Mouse (Mus musculus) lung, adult 18-20 months (tissue): ENCODE results near the gene St7l.

Source experiments
- DNase-seq, 2 experiments: peaks; one replicate each; pipeline ENCODE4 v3.0.0; 2022; ENCODE audit warnings: mixed read lengths in 2 of 2

St7l gene

GRCm38 (mm10) chr3:104905389-104905788 lies 41.6 kb downstream of the St7l start:
- DNase-seq: no peak

DNA sequence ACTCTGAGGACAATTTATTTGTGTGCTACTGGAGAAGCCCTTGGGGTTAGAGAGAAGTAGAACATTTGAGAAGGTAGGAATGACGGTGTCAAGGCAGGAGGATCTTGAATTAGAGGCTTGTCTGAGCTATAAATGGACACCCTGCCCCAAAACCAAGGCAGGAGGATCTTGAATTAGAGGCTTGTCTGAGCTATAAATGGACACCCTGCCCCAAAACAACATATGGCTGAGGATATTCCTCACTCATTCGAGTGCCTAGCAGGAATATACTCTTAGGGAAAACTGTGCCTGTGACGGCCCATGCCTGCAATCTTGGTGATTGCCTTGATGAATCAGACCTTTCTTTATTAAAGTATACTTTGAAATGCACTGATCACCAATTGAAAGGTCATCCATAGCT lies 42.2 kb downstream of the St7l start:
- DNase-seq: no peak

GRCm38 (mm10) chr3:104909195-104909594 lies 45.4 kb downstream of the St7l start:
- no peak for DNase-seq

DNA sequence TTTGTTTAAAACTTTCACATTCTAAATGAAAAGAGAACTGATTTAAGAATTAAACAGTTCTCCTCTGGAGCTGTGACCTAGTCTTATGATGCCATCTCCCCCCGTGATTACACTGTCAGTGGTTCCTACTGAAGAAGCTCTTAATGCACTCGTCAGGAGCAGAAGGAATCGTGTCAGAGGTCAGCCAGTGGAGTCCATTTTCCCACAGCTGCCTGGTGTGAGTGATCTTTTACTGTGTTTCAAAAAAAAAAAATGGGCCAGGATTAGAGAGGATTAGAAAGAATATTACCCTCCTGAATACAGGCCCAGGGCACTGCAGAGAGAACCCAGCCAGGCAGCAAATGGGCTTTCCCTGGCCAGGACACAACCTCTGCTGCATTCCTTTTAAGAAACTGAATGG lies 51.2 kb downstream of the St7l start:
- DNase-seq: no peak

- no peak for DNase-seq
Observed at GRCm38 (mm10) chr3:104929385-104929784, 65.6 kb downstream of the St7l start.

GRCm38 (mm10) chr3:104937728-104938305 lies 74.0 kb downstream of the St7l start:
- DNase-seq: no peak

- no peak for DNase-seq
Observed at GRCm38 (mm10) chr3:104938327-104938726, 74.5 kb downstream of the St7l start.

DNA sequence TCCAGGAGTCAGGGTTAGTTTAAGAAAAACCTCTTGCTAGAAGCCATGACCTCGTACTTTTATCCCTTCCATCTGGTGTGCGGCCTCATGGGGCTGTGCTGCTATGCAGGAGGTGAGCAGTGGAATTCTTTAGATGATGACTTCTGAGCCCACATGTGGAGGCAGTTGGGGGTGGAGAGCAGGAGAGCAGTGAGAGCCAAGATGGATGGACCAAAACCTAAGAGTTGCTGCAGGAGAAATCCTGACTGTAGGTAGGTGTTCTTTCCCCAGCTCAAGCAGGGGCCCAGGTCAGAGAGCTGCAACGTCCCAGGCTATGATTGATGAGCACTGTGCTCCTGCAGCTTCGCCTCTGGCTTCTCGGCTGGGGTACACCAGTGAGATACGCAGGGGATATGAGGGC lies 76.9 kb downstream of the St7l start:
- DNase-seq: no peak

GRCm38 (mm10) chr3:104942682-104943081 lies 78.9 kb downstream of the St7l start:
- no peak for DNase-seq

DNA sequence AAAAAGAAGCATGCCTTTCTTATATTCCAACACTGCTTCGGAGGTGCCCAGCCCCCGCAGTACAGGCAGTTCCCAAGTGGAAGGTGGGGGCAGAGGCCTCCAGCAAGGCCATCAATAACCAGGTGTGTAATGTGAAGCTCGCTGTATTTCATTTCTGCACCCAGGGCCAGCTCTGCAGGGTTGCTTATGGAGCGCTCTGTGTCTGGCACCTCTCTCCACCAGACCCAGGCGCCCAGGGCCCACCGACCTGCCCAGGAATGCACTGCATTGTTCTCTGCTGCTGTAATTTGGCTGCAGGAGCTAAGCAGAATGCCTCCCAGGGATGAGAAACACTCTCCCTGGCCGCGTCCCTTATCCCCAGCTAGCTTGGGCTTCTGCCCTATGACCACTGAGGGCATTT lies 79.5 kb downstream of the St7l start:
- no peak for DNase-seq

DNA sequence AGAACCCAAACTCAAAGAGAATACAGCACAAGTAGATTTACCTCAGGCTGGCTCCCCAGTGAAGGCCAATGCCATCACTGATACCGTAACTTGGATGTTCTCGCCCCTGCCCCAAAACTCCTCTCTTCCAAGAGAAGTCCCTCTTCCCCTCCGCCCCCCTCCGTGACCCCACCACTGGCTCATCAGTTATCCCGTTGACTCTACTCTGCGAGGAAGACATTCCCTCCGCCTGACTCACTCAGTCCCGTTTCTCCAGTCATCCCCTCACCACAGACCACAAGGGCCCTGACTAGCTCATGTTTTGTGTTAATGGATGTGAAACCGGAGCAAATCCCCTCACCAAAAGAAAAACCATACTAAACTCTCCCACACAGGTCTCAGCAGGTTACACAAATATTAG lies 81.1 kb downstream of the St7l start:
- no peak for DNase-seq

DNA sequence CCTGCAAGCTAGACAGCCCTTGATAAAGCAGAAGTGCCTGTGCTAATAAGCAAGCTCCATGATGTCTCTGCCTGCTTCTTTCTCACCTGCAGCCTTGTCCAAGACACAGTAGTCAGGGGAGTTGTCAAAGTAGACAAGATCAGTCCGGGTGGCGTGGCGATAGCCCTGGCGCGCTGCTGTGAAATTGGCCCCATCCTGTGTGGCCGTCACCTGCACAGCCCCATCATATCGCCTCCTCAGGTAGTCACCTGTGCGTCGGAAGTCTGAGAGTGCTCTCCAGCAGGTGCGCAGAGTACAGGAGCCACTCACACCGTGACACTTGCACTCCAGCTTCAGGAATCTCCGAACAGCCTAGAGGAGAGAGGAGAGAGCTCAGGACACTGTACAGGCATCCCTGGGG lies 87.1 kb downstream of the St7l start:
- no peak for DNase-seq

DNA sequence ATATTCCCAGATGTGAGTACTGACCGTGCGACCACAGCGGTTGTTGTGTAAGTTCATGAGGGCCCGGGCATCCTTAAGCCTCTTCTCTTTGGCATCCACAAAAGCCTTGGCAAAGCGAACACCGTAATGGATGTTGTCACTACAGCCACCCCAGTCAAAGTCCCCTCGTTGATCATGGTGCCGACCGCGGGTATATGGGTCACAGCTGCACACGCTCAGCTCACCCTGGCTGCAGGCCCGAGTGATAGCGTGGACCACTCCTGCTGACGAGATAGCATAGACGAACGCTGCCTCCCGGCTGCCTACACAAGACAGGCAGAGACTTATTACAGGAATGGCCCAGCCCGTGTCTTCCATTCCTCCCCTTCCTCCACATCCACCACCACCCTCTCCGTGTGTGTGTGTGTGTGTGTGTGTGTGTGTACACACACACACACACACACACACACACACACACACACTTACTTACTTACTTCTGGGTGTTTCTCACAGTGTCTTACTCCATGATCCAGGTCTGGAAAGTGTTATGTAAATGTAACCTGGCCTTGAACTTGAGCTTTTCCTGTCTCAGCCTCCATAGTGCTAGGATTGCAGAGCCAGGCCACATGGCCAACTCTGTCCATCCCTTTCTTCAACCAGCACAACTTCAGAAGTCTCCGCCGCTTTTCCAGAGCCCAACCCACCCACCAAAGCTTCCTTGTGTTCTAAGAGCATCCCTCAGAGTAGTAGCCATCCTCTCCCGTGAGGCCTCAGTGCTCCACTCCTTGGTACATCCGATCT lies 89.3 kb downstream of the St7l start:
- no peak for DNase-seq

- no peak for DNase-seq
Observed at GRCm38 (mm10) chr3:104954137-104954536, 90.3 kb downstream of the St7l start.

DNA sequence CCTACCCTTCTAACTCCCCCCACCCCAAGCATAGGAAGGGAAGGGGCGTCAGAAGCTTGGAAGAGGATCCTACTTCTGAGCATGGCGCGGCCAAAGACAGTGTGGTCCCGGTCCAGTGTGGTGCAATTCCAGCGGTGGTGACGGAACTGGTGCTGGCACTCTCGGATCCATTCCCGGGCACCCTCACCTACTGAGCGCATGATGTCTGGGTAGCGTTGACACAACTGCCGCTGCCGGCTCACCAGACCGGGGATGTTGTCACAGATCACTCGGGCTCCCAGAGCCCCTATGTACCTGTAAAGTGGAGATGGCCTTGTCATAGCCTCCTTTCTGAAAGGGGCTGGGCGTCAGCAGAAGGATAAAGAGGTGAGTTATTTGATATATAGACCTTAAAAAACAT lies 90.7 kb downstream of the St7l start:
- no peak for DNase-seq

DNA sequence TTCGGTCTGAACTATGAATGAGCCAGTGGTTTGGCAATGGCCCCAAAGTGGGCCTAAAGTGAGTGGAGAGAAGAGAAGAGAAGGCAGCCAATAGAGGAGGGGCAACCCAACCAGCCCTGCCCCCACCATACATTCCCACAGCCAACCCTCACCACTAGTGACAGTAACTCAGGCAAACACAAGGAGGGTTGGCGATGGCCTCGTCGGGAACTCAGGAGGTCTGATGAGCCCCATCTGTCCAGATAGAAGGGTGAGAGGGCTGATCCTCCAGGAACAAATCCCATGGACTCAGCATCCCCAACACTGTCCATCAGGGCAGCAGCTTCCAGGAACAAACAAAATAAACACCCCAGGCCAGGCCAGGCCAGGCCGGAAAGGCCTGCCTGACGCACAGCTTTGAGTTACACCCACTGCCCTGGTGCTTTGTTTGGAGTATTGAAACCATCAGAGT lies 92.4 kb downstream of the St7l start:
- DNase-seq: peak; percentile 56 to 74

- no peak for DNase-seq
Observed at GRCm38 (mm10) chr3:104960026-104961000, 96.5 kb downstream of the St7l start.

DNA sequence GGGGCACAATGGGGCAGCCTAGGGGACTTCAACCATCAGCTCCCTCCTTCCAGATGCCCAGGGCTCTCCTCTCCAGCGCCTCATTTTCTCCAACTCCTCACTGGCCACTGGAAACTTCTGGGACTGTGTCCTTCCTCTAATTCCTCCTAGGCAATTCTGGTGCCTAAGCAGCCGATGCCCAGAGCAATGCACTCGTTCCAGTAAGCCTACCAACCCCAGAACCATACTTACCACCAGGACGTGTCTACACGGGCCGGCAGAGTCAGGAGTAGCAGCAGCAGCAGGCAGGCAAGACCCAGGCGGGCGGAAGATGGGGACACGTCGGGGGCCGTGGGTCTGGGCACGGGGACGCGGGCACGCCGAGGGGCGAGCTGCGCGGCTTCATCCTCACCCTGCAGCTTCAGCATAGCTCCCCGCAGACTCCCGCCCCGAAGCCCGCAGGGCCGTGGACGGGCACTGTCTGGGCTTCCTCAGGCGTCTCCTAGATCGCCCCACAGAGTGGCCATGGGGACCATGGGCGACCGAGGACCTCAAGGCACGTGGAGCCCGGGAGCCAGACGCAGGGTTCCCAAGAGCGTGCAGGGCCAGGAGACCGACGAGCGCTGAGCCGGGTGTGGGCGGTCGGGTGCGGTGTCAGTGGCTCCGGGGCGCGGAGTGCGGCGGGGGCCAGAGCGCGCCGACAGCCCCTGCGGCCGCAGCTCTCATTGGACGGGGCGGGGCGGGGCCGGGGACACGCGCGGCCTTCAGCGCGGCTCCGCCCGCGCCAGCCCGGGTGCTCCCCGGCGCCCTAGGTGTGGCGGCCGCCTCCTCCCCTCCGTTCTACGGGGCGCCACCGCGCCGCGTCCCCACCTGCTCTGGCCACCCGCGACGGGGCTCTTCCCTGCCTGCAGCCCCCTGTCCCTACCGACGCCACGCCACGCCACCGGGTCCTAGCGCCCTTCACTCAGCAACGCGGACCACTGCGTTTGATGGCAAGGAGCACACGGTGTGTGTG lies 97.6 kb downstream of the St7l start, which contains the start of gene Wnt2b:
Gene Wnt2b, minus strand, starts transcription at position 856 of the 994 bp plus-strand sequence.
- no peak for DNase-seq

GRCm38 (mm10) chr3:104962141-104962611 lies 98.4 kb downstream of the St7l start:
- no peak for DNase-seq

DNA sequence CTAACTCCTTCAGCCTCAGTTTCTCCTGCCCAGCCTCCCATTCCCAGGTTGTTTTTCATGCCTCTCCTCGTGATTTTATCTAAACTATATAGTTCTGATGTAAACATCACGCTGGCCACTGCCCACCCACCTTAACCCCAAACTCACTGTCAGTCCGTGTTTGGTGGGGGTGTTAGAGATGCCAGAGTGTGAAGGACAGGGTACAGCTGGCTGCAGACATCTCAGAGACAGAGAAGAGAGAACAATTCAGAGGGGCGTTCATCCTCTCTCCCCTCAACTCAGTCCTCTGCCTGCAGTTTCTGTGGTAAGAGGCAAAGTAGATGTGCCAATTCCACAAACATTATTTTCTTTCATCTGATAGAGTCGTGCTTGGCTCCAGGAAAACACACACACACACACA lies 99.1 kb downstream of the St7l start:
- DNase-seq: no peak

- no peak for DNase-seq
Observed at GRCm38 (mm10) chr3:104963331-104964276, 99.8 kb downstream of the St7l start.
